Mouse (Mus musculus) liver, embryonic 14.5 days (tissue): ENCODE results near the gene Foxn1.

ENCODE experiments used
- CTCF ChIP-seq: IDR thresholded peaks from 2 replicates; pipeline ENCODE4 v1.5.1; 2016; ENCODE audit warnings: antibody characterized with exemption, low read depth, control low read depth
- EP300 ChIP-seq: IDR thresholded peaks from 2 replicates; pipeline ENCODE4 v1.6.1; 2016; ENCODE audit warnings: antibody characterized with exemption, low read depth

DNA sequence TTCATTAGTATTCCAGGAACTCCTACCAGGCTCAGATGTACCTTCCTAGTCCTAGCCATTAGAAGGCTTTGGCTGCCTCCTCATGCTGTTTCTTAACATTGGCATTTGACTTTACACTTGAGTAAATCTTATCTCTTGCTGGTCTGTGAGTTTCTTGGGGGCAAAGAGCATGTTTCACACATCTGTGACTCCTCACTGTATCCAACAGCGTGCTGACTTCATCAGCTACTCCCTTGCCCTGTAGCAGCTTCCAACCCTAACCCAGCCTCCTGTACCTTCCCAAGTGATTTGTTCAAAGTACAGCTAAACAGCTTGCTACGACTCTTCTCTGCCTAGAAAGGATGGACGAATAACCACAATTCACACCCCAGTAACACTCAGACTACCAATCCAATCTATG, 15.1 kb upstream of the Foxn1 start:
- TF ChIP-seq CTCF (no peak), EP300 (no peak)
